ENCODE assay signal across 8 mouse cellular contexts in the genomic region with DNA sequence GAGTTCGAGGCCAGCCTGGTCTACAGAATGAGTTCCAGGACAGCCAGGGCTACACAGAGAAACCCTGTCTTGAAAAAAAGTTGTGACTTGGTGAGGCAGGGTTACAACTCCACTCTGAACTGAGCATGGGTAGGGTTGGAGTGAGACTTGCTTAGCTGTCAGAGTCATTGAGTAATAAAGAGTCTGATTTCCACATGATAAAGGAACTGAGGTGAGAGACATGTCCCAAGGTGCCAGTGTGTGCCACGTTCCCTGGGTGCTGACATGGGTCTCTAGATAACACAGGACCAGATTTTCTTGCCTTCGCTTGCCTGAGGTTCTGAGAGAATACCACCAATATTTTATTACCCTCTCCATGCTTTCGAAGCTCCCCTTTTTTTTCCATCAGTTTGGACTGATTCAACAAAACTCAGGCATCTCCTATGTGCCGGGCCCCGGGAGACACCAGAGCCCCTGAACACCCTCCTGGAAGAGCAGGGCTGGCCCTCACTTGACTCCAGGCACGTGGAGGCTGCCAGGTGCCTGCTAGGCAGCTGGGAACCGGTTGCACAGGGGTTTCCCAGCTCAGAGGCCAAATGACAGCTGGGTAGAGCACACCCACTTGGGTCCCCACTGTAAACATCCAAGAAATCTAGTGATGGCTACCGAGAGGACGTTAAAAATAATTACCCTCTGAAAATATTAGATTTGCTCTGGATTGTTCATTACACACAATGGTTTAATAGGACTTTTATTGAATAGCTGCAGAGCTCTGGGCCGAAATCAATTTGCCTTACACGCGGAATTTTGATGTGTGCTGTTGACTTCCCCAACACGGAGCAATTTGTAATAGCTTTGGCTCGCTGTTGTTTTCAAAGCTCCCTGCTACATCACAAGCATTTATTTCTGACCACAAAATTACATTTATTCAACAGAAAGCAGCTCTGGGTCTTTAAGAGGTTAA.
A peak's percentile ranks its signal among the peaks of the same experiment; 100 is the strongest.
DNase-seq lines count a peak whose midpoint lies in the region; ATAC-seq and TF ChIP-seq lines count a peak whose summit lies in the region.

No protein-coding gene starts in this region.

- no peak for TF ChIP-seq POLR2A in limb, embryonic 14.5 days (IDR thresholded peaks at IDR 0.05; ENCODE audit: borderline replicate concordance, extremely low read depth, insufficient read depth, insufficient read length)

- H3K9me3 ChIP-seq in heart, embryonic 15.5 days (replicated peaks) = no peaks in the 10 kb centered on the region
- no peaks in the 10 kb centered on the region for H3K9me3 ChIP-seq in limb, embryonic 14.5 days (ENCODE audit: control insufficient read depth, low read length)

- H3K9ac ChIP-seq in heart, embryonic 15.5 days = no peak overlapping the region
- no peak overlapping the region for H3K9ac ChIP-seq in limb, embryonic 14.5 days (ENCODE audit: low read depth, low read length, severe bottlenecking)

- H3K27ac ChIP-seq in heart, embryonic 15.5 days = peak overlapping the region; percentile 52
- 0 out of 2 replicates have a peak overlapping the region, but pooled peaks have one; percentile 52 for H3K27ac ChIP-seq in limb, embryonic 14.5 days (replicated peaks; ENCODE audit: low read depth, low read length)

- peak overlapping the region; percentile 37 for H3K4me2 ChIP-seq in heart, embryonic 15.5 days
- H3K4me2 ChIP-seq in limb, embryonic 14.5 days (replicated peaks; ENCODE audit: low read depth, low read length, severe bottlenecking) = peak overlapping the region; percentile 22

- no peak for DNase-seq in heart, adult 18-20 months
- DNase-seq in thymus, postnatal 14 days = peak; percentile 24
- DNase-seq in thymus, postnatal 0 days (ENCODE audit: low spot score) = no peak
- peak; percentile 49 for DNase-seq in limb, embryonic 14.5 days (ENCODE audit: low spot score)
- DNase-seq in right cerebral cortex, postnatal 14 days = no peak
- no peak for DNase-seq in frontal cortex, adult 2 months (ENCODE audit: extremely low spot score in 1 of 2, low spot score in 1 of 2)
- no peak for DNase-seq in cerebellum, postnatal 25 days

- no peak overlapping the region for H3K4me3 ChIP-seq in heart, embryonic 15.5 days
- no peak overlapping the region; the same call in 1 of the 2 replicates for H3K4me3 ChIP-seq in limb, embryonic 14.5 days (replicated peaks; ENCODE audit: low read length)

- no peaks in the 10 kb centered on the region for H3K27me3 ChIP-seq in heart, embryonic 15.5 days
- H3K27me3 ChIP-seq in limb, embryonic 14.5 days (ENCODE audit: control insufficient read depth, insufficient read depth, low read length) = peaks cover 9% of the 10 kb centered on the region

- 0 out of 2 replicates have a peak, but pooled peaks have one; percentile 17 for ATAC-seq in heart, embryonic 15.5 days (replicated peaks; ENCODE audit: insufficient number of reproducible peaks, insufficient read depth, low FRiP score, low read depth)
- ATAC-seq in limb, embryonic 14.5 days (ENCODE audit: low FRiP score, low read depth) = peak; percentile 45

- peaks cover 34% of the 10 kb centered on the region for H3K4me1 ChIP-seq in heart, embryonic 15.5 days (replicated peaks)
- peaks cover 16% of the 10 kb centered on the region for H3K4me1 ChIP-seq in limb, embryonic 14.5 days (ENCODE audit: control insufficient read depth, insufficient read depth, low read length)

- 52% methylated on average over 15 of the region's 15 CpGs for WGBS in heart, embryonic 15.5 days
- WGBS in limb, embryonic 14.5 days = 20% methylated on average over 15 of the region's 15 CpGs

- H3K36me3 ChIP-seq in heart, embryonic 15.5 days = peaks cover 8% of the 10 kb centered on the region
- H3K36me3 ChIP-seq in limb, embryonic 14.5 days (ENCODE audit: control insufficient read depth, insufficient read depth, low read length) = peaks cover 5% of the 10 kb centered on the region; the same call in 1 of the 2 replicates

Comparison
In these comparisons a context has a peak if more than half of its experiments do, and no peak if none do; other contexts are left out.
1. DNase-seq: peak in thymus, postnatal 14 days (single experiment) and limb, embryonic 14.5 days (single experiment); none in heart, adult 18-20 months (0 of 2), thymus, postnatal 0 days (single experiment), right cerebral cortex, postnatal 14 days (single experiment), frontal cortex, adult 2 months (0 of 2) and cerebellum, postnatal 25 days (0 of 2).